Mouse (Mus musculus): ENCODE results near the gene Tctex1d4. TPM values are rescaled to one million over a fixed set of nuclear protein-coding genes. Genes with fewer than 3 reads are reported as not detected.

Tctex1d4 gene
- total and polyA plus RNA-seq, 3 experiments = 4.2 TPM; not detected in 2

- no peaks in the 10 kb centered on the region for H3K36me3 ChIP-seq (ENCODE audit: control insufficient read depth, insufficient read depth, low read length)
- H3K4me1 ChIP-seq (ENCODE audit: control insufficient read depth, insufficient read depth, low read length) = peaks cover 6% of the 10 kb centered on the region
- 16% methylated on average over 5 of the region's 5 CpGs for WGBS
- intact Hi-C loops (cut with DNase I) = loop anchor here (5.0 kb wide), 1 partner anchor 41 kb away; no protein-coding TSS in a partner anchor
- H3K27me3 ChIP-seq (ENCODE audit: control insufficient read depth, insufficient read depth, low read length) = 0 out of 2 replicates have a peak, but pooled peaks cover 2% of the 10 kb centered on the region
- TF ChIP-seq EP300 (IDR thresholded peaks at IDR 0.05; ENCODE audit: insufficient read depth, low read depth, low read length) (no peak), CTCF (IDR thresholded peaks at IDR 0.05) (no peak), POLR2A (IDR thresholded peaks at IDR 0.05; ENCODE audit: insufficient read depth, low read depth, low read length) (no peak)
- peak; percentile 13 to 37 for DNase-seq
- H3K27ac ChIP-seq = peak overlapping the region; percentile 60
- peak overlapping the region; percentile 67 for H3K9ac ChIP-seq (ENCODE audit: low read depth, low read length)
- no peaks in the 10 kb centered on the region for H3K79me2 ChIP-seq (replicated peaks; ENCODE audit: control insufficient read depth, insufficient read depth, low read length)
- H3K4me3 ChIP-seq = peak overlapping the region; percentile 56
Measured at GRCm38 (mm10) chr4:117096666-117097065, 29.9 kb upstream of the Tctex1d4 start.

GRCm38 (mm10) chr4:117097969-117098763, 28.4 kb upstream of the Tctex1d4 start:
- Histone ChIP-seq H3K4me1 (ENCODE audit: control insufficient read depth, insufficient read depth, low read length) (peaks cover 6% of the 10 kb centered on the region), H3K4me3 (no peak overlapping the region), H3K9ac (ENCODE audit: low read depth, low read length) (no peak overlapping the region), H3K79me2 (replicated peaks; ENCODE audit: control insufficient read depth, insufficient read depth, low read length) (no peaks in the 10 kb centered on the region), H3K27ac (no peak overlapping the region; the same call in 1 of the 2 replicates), H3K36me3 (ENCODE audit: control insufficient read depth, insufficient read depth, low read length) (no peaks in the 10 kb centered on the region), H3K27me3 (ENCODE audit: control insufficient read depth, insufficient read depth, low read length) (0 out of 2 replicates have a peak, but pooled peaks cover 2% of the 10 kb centered on the region)
- TF ChIP-seq CTCF (IDR thresholded peaks at IDR 0.05) (no peak), EP300 (IDR thresholded peaks at IDR 0.05; ENCODE audit: insufficient read depth, low read depth, low read length) (no peak), POLR2A (IDR thresholded peaks at IDR 0.05; ENCODE audit: insufficient read depth, low read depth, low read length) (no peak)
- intact Hi-C loops (cut with DNase I) = loop anchor here (5.0 kb wide), 1 partner anchor 39 kb away; no protein-coding TSS in a partner anchor
- peak in 1 of 2 experiments; percentile 8 for DNase-seq
- WGBS = 66% methylated on average over 8 of the region's 8 CpGs

DNA sequence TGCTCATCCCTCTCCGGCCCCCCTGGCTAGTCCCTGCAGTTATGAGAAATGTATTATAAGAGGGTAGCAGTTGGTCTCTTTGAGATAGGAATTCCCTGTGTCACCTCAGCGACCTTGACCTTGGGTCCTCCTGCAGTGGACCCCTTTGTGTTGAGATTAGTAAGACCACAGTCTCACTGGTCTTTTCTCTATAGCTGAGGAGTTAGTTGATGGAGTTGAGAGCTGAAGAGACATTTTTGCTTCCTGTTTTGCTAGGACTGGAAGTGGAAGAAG, 27.9 kb upstream of the Tctex1d4 start:
- Histone ChIP-seq H3K79me2 (replicated peaks; ENCODE audit: control insufficient read depth, insufficient read depth, low read length) (no peaks in the 10 kb centered on the region), H3K27me3 (ENCODE audit: control insufficient read depth, insufficient read depth, low read length) (0 out of 2 replicates have a peak, but pooled peaks cover 2% of the 10 kb centered on the region), H3K27ac (no peak overlapping the region), H3K9ac (ENCODE audit: low read depth, low read length) (no peak overlapping the region), H3K36me3 (ENCODE audit: control insufficient read depth, insufficient read depth, low read length) (no peaks in the 10 kb centered on the region), H3K4me3 (no peak overlapping the region), H3K4me1 (ENCODE audit: control insufficient read depth, insufficient read depth, low read length) (peaks cover 6% of the 10 kb centered on the region)
- intact Hi-C loops (cut with DNase I) = loop anchor here (5.0 kb wide), 1 partner anchor 39 kb away; no protein-coding TSS in a partner anchor
- WGBS = 79% methylated on average over 2 of the region's 2 CpGs
- DNase-seq = no peak
- no peak for TF ChIP-seq CTCF (IDR thresholded peaks at IDR 0.05)

GRCm38 (mm10) chr4:117100036-117100435, 26.6 kb upstream of the Tctex1d4 start:
- no peak for DNase-seq
- Histone ChIP-seq H3K9ac (ENCODE audit: low read depth, low read length) (no peak overlapping the region), H3K36me3 (ENCODE audit: control insufficient read depth, insufficient read depth, low read length) (no peaks in the 10 kb centered on the region), H3K27me3 (ENCODE audit: control insufficient read depth, insufficient read depth, low read length) (0 out of 2 replicates have a peak, but pooled peaks cover 2% of the 10 kb centered on the region), H3K4me3 (no peak overlapping the region), H3K4me1 (ENCODE audit: control insufficient read depth, insufficient read depth, low read length) (peaks cover 6% of the 10 kb centered on the region), H3K27ac (no peak overlapping the region), H3K79me2 (replicated peaks; ENCODE audit: control insufficient read depth, insufficient read depth, low read length) (no peaks in the 10 kb centered on the region)
- WGBS = 75% methylated on average over 4 of the region's 4 CpGs
- TF ChIP-seq CTCF (IDR thresholded peaks at IDR 0.05) (no peak), POLR2A (IDR thresholded peaks at IDR 0.05; ENCODE audit: insufficient read depth, low read depth, low read length) (no peak), EP300 (IDR thresholded peaks at IDR 0.05; ENCODE audit: insufficient read depth, low read depth, low read length) (no peak)
- intact Hi-C loops (cut with DNase I) = loop anchor here (2.0 kb wide), 1 partner anchor 21 kb away; no protein-coding TSS in a partner anchor

DNA sequence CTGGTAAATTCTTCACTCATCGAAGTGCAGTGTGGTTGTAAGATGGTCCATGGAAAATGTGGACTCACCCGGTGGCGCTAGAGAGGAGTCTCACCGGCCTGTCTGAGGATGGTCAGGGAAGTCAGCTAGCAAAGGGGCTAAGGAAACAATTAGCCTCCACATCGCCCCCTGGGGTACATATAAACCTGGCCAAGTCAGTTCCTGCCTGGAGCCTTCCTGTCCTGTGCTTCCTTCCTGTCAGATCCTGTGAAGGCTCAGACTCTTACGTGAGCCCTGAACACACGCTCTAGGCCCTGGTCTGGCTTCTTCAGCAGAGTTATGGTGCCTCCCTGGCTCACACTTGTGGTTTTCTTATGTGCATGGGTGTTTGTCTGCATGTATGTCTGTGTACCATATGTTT, 25.4 kb upstream of the Tctex1d4 start:
- no peaks in the 10 kb centered on the region for H3K36me3 ChIP-seq (ENCODE audit: control insufficient read depth, insufficient read depth, low read length)
- 0 out of 2 replicates have a peak, but pooled peaks cover under 1% of the 10 kb centered on the region for H3K27me3 ChIP-seq (ENCODE audit: control insufficient read depth, insufficient read depth, low read length)
- no peak overlapping the region for H3K9ac ChIP-seq (ENCODE audit: low read depth, low read length)
- WGBS = 39% methylated on average over 7 of the region's 7 CpGs
- DNase-seq = peak; percentile 41 to 52
- H3K4me3 ChIP-seq = no peak overlapping the region
- intact Hi-C loops (cut with DNase I) = loop anchor here (2.0 kb wide), 1 partner anchor 20 kb away; no protein-coding TSS in a partner anchor
- peak overlapping the region; percentile 6; the same call in 1 of the 2 replicates for H3K27ac ChIP-seq
- H3K4me1 ChIP-seq (ENCODE audit: control insufficient read depth, insufficient read depth, low read length) = peaks cover 6% of the 10 kb centered on the region
- TF ChIP-seq EP300 (IDR thresholded peaks at IDR 0.05; ENCODE audit: insufficient read depth, low read depth, low read length) (peak; percentile 66; the same call in 1 of the 2 replicates), POLR2A (IDR thresholded peaks at IDR 0.05; ENCODE audit: insufficient read depth, low read depth, low read length) (peak; percentile 59), CTCF (IDR thresholded peaks at IDR 0.05) (peak; percentile 66)
- no peaks in the 10 kb centered on the region for H3K79me2 ChIP-seq (replicated peaks; ENCODE audit: control insufficient read depth, insufficient read depth, low read length)

GRCm38 (mm10) chr4:117104672-117105071, 21.9 kb upstream of the Tctex1d4 start:
- Histone ChIP-seq H3K36me3 (ENCODE audit: control insufficient read depth, insufficient read depth, low read length) (no peaks in the 10 kb centered on the region), H3K4me3 (no peak overlapping the region), H3K27me3 (ENCODE audit: control insufficient read depth, insufficient read depth, low read length) (no peaks in the 10 kb centered on the region), H3K27ac (no peak overlapping the region), H3K4me1 (ENCODE audit: control insufficient read depth, insufficient read depth, low read length) (peaks cover 1% of the 10 kb centered on the region; the same call in 1 of the 2 replicates), H3K9ac (ENCODE audit: low read depth, low read length) (no peak overlapping the region), H3K79me2 (replicated peaks; ENCODE audit: control insufficient read depth, insufficient read depth, low read length) (no peaks in the 10 kb centered on the region)
- DNase-seq = no peak
- 73% methylated on average over 10 of the region's 10 CpGs for WGBS
- intact Hi-C loops (cut with DNase I) = no loop called here
- TF ChIP-seq EP300 (IDR thresholded peaks at IDR 0.05; ENCODE audit: insufficient read depth, low read depth, low read length) = no peak
- no peak for TF ChIP-seq CTCF (IDR thresholded peaks at IDR 0.05)

Measured in heart, adult 2 months (tissue).